Mouse (Mus musculus) common myeloid progenitor, adult 5-6 weeks (primary cell): ENCODE measurements around the gene Nos2. TPM values are rescaled to one million over a fixed set of nuclear protein-coding genes. Genes with fewer than 3 reads are reported as not detected.

Experiments used
- ATAC-seq: replicated peaks from 2 replicates; pipeline ENCODE4 v1.8.0; 2016; ENCODE audit warnings: low read depth, mild to moderate bottlenecking, moderate TSS enrichment, inconsistent platforms; ENCODE audit not compliant: poor library complexity, severe bottlenecking
- total RNA-seq: library from RNA; stranded (forward); fragments of 200-1000, 187-1606 nt; gene quantifications from 2 replicates; pipeline ENCODE4 v1.2.3, GENCODE M21; 2017

Nos2 gene
- not detected in 2 replicates for total RNA-seq

- no peak for ATAC-seq
Observed at GRCm38 (mm10) chr11:78920411-78920939, at the start of gene Nos2. Gene Nos2 (plus strand): TSS chr11:78920787.

DNA sequence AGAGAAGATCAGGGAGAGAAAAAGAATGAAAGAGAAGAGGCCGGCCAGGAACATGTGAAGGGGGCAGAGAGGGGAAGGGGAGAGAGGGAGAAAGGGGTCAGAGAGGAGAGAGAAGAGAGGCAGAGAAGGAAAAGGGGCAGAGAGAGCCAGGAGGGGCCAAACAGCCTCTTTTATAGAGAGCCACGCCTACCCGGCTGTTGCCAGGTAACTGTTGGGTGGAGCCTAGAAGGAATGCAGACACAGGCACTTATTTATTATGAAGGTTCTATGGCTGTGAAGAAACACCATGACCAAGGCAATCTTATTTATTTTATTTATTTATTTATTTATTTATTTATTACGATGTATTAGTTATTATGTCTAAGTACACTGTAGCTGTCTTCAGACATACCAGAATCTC is 49.7 kb upstream of the Nos2 start:
- ATAC-seq = no peak

DNA sequence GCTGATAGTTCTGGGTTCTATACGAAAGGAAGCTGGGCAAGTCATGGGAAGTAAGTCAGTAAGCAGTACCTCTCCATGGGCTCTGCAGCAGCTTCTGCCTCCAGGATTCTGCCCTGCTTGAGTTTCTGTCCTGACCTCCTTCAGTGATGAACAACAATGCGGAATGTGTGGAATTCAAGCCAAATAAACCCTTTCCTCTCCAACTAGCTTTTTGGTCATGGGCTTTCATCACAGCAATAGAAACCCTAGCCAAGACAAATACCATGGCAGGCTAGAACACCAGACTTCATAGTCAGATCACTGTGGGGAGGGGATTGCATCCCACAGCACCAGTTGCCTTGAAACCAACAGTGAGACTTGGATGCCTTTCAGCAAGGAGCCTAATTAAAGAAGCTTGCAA is 47.8 kb upstream of the Nos2 start:
- ATAC-seq = no peak

GRCm38 (mm10) chr11:78879727-78880126 is 40.9 kb upstream of the Nos2 start:
- ATAC-seq = no peak

DNA sequence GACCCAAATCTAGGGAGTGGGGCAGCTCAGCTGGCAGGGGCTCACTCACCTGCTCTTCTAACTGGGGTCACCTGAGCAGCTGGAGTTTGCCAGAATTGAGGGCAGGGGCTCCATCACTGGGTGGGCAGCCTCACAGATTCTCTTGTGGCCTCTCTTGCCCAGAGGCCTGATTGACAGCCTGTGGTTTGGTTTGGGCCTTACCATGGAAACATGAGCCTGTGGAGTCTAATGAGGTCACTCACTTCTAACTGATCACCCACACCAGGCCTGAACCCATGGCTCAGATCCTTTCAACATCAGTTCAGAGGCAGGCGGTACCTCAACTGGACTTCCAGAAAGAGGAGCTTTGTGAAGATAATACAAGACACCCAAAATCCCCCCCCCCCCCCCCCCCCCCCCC is 33.9 kb upstream of the Nos2 start:
- peak; percentile 65 for ATAC-seq

- ATAC-seq = peak; percentile 65
Observed at GRCm38 (mm10) chr11:78887102-78887971, 33.2 kb upstream of the Nos2 start.

- no peak for ATAC-seq
Observed at GRCm38 (mm10) chr11:78889156-78889555, 31.4 kb upstream of the Nos2 start.

- ATAC-seq = peak; percentile 90
Observed at GRCm38 (mm10) chr11:78896357-78897123, 24.0 kb upstream of the Nos2 start.

DNA sequence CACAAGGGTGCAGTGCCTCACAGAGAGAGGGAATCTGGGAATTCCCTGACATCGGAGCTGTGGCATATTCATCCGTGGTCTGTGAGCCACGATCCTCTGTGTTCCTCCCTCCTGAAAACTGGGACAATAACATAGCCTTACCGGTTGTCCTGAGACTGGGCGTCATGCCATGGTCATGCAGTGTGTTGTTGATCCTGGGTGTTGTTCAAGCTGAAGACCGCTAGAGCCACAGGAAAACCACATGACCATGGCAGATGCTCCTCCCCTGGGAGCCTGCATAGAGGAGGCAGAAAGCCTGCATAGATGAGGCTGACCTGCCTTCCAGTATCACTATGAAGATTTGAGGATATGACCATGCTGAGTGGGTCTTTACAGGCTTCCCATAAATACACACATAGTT is 5.1 kb upstream of the Nos2 start:
- peak; percentile 59 for ATAC-seq

DNA sequence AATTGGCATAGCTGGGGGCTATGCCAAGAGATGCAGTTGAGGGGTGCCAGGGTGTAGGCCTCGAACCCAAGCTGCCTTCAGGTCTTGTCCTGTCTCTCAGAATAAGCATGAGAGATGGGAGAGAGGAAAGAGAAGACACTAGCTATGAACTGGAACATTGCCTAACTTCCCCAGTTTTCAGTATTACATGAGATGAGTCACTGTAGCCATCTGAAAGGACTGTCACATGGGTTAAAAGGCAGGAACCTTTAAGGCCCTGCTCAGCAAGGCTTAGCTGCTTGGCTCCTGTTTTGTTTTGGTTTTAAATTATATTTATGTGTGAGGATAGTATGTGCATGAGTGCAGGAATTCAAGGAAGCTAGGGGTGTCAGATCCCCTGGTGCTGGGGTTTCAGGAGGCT is 4.2 kb upstream of the Nos2 start:
- 0 out of 2 replicates have a peak, but pooled peaks have one; percentile 40 for ATAC-seq

- ATAC-seq = no peak
Observed at GRCm38 (mm10) chr11:78919745-78920144, 842 bp upstream of the Nos2 start.

- peak; percentile 73 for ATAC-seq
Observed at GRCm38 (mm10) chr11:78922678-78923407, 2.3 kb downstream of the Nos2 start.

DNA sequence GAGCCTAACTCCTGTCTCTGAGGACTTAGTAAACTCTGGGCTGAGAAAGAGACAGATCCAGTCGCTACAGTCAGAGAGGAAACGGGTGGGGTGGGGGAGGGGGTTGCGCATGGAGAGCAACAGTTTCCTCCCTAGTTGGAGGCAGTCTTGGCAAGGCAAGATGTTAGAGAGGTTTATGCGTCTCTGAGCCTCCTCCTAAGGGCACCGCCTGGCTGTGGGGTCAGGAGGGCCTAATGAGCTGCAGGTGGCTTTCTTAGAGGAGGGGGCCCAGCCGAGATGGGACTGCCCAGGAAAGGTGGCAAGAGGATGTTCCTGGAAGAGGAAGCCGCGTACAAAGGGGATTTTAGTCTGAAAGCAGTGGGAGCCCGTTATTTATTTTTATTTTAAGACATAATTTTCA is 3.5 kb downstream of the Nos2 start:
- ATAC-seq = no peak

- ATAC-seq = peak; percentile 54
Observed at GRCm38 (mm10) chr11:78924916-78925315, 4.3 kb downstream of the Nos2 start.

- ATAC-seq = no peak
Observed at GRCm38 (mm10) chr11:78929345-78929744, 8.8 kb downstream of the Nos2 start.

DNA sequence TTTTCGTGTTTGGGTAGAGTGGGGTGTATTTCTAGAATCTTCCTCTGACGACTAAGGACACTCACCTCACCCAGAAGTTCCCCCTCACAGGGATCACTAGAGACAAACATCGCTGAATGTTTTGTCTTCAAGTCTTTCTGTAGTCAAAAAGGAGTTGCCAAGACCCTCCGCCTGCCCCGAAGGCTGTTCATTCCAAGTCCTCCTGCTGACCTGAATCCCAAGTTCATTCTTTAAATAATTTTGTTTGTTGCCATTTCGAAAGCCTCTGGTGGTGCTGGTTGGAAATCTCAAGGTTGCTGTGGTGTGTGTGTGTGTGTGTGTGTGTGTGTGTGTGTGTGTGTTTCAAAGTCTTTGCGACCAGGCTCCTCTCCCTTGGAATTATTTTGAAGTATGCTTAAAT is 13.7 kb downstream of the Nos2 start:
- no peak for ATAC-seq

GRCm38 (mm10) chr11:78934727-78935126 is 14.1 kb downstream of the Nos2 start:
- no peak for ATAC-seq

GRCm38 (mm10) chr11:78935178-78935577 is 14.6 kb downstream of the Nos2 start:
- no peak for ATAC-seq

DNA sequence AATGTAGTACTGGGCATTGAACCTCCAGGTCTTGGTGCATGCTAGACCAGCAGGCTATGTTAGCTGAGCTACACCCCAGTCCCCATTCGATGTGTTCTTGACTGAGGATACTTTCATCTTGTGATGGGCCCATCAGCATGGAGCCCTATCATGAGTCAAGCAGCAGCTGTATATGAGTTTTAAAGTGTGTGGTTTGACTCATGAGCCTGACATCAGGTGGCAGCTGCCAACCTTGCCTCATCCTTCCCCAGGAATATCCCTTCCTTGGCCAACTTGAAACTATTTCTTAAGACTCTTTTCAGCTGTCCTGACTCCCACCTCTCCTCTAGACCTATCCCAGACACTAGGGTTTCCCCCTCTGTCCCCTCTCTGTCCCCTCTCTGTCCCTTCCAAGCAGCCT is 22.5 kb downstream of the Nos2 start:
- ATAC-seq = no peak

GRCm38 (mm10) chr11:78950365-78950764 is 29.8 kb downstream of the Nos2 start:
- no peak for ATAC-seq
